Mouse (Mus musculus): ENCODE results near the gene Hoxc11. TPM values are rescaled to one million over a fixed set of nuclear protein-coding genes. Genes with fewer than 3 reads are reported as not detected.

Gene Hoxc11
- total RNA-seq (2021), result not detected

DNA sequence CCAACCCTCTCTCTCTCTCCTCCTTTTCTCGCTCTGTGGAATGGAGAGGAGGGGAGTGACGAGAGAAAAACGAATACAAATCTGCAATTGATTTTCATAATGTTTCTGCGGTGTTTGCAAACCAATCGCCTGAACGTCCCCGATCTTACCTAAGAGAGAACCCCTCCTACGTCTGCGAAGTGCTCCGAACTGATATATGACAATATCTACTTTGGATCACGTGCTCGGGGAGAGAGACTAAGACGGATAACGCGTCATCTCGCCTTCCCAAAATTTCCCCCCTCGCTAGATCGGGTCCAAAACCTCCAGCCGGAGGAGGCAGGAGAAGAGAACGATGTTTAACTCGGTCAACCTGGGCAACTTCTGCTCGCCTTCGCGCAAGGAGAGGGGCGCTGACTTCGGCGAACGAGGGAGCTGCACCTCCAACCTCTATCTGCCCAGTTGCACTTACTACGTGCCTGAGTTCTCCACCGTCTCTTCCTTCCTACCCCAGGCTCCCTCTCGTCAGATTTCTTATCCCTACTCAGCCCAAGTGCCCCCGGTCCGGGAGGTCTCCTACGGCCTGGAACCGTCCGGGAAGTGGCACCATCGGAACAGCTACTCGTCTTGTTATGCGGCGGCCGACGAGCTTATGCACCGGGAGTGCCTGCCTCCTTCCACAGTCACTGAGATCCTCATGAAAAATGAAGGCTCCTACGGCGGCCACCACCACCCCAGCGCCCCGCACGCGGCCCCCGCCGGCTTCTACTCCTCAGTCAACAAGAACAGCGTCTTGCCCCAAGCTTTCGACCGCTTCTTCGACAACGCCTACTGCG, at the start of gene Hoxc11:
TSS of gene Hoxc11 (plus strand) at position 236 of the 815 bp plus-strand sequence.
- DNase-seq (ENCODE audit: extremely low spot score in 1 of 2, low spot score in 2 of 2), result no peak
- intact Hi-C loops (cut with DNase I), result no loop called here

DNA sequence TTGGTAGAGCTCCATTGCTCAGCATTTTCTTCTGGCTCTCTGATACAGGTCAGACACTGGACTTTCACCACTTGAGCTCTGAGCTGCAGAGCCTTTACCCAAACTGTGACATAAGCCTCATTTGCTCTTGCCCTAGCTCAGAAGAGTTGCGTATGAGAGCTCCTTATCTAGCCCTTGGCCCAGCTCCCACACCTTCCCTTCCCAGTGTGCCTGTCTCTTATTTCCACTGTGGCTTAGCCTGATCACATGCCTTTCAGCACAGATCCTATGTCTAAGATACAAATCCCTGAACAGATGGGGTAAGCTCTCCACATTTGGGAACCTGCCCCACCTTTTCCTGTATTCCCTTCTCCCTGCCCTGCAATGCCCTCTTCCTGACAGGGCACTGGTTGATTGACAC, 49.3 kb upstream of the Hoxc11 start:
- intact Hi-C loops (cut with DNase I), result no loop called here
- DNase-seq (ENCODE audit: extremely low spot score in 1 of 2, low spot score in 2 of 2), result no peak

DNA sequence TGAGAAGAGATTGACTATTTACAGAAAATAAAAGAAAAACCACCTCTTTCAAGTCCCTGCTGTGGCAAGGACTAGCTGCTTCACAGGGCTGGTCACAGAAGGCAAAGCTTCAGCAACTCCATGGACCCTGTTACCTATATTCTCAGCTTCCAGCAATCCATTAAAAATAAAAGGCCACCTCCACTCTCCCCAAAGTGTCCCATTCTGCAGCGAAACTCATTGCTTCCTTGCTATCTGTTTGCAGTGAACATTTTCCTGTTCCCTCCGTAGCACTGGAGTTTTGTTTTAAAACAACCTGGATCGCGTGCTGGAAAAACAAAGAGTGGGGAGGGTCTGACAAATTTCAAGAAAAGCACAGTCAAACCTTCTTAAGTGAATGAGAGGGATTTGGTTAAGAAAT, 44.7 kb upstream of the Hoxc11 start:
- DNase-seq (ENCODE audit: extremely low spot score in 1 of 2, low spot score in 2 of 2), result no peak
- intact Hi-C loops (cut with DNase I), result no loop called here

DNA sequence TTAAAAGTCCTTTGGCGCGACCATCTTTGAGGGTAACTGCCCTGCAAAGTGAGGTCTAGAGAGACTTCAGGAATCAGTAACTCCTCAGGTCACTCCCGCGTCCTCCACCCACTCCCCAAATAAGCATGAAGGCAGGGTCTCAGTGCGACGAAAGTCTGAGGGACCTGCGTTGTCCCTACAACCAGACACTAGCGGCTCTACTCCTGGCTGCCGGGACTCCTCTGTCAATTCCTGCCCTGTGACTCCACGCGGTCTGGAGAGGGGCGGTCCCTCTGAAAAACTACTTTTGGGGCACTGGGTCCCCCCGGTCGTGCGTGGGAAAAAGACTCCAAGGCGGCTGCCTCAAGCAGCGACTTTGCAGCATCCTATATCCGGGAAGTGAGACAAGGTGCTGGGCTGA, 44.2 kb upstream of the Hoxc11 start:
- intact Hi-C loops (cut with DNase I), result no loop called here
- DNase-seq (ENCODE audit: extremely low spot score in 1 of 2, low spot score in 2 of 2), result no peak

DNA sequence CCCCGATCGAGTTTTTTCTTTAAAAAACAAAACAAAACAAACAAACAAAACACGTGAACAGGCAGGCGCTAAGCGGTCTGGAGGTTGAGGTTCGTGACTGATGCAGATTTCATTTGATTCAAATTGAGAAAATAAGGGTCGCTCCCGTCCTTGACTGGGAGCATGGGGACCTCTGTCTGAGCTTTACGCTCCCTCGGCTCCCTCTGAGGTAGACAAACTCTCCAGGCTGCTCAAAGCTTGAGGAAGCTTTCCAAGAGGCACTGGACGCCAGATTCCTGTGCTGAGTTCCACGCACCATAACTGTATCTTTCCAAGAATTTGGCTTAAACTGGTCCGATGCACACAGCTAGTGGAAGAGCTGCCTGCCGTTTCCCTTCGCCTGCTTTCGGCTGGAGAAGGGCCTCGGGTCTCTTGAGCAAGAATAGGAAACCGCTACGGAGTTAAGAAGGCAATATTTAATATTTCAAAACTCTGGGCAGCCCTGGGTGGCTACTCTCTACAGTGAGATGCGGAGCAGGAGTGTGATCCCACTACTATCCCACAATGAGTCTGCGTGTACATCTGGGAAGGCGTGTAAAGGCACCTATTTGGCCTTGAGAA, 43.6 kb upstream of the Hoxc11 start:
- intact Hi-C loops (cut with DNase I), result no loop called here
- DNase-seq (ENCODE audit: extremely low spot score in 1 of 2, low spot score in 2 of 2), result no peak

DNA sequence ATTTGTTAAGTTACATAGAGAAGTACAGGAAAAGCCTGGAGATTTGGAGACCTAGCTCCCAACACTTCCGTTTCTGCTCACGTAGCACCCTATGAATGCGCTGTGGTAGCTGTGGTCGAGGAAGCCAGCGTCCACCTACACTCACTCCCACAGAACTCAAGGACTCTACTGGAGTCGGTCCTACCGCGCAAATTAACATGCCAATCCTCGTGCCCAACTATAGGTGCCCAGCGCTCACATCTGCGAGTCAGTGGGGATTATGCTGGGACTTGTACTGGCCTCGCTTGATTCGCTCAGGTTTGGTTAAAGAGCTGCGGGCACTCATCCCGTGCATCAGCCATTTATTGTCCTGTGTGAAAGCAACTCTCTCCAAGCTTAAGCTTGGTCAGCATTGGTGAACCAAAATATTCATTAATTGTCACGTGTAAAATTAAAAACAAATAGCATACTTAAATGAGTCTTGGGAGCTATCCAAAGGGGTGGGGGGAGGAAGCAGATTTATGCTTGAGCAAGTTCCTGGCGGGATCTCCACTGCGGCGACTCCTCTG, 41.1 kb upstream of the Hoxc11 start:
- no peak for DNase-seq (ENCODE audit: extremely low spot score in 1 of 2, low spot score in 2 of 2)
- intact Hi-C loops (cut with DNase I), result no loop called here

DNA sequence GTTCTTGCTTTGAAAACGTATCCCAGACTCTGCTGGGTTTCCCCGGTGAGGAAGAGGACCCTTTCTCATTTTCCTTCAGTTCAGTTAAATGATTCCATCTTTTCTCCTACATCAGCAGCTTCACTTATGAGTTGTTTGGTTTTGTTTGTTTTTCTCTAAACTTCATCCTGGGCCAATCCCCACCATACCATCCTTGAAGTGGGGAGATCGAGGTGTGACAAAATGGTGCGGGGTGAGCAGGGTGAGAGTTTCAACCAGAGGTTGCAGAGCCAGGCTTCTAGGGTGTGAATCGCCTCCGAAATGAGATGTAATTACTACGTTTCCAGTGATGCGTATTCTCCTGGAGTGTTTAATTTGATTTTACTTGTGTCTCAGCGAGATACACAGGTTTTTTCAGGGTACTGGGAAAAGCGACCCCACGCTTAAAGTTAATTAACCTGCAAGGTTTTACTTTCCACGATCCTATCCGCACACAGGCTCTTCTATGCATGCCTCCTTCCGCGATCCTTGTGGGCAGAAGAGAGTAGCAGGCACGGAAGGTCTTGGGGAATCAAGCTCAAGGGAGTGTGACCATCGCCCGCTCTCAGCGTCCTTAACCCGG, 36.2 kb upstream of the Hoxc11 start:
- DNase-seq (ENCODE audit: extremely low spot score in 1 of 2, low spot score in 2 of 2), result no peak
- intact Hi-C loops (cut with DNase I), result no loop called here

DNA sequence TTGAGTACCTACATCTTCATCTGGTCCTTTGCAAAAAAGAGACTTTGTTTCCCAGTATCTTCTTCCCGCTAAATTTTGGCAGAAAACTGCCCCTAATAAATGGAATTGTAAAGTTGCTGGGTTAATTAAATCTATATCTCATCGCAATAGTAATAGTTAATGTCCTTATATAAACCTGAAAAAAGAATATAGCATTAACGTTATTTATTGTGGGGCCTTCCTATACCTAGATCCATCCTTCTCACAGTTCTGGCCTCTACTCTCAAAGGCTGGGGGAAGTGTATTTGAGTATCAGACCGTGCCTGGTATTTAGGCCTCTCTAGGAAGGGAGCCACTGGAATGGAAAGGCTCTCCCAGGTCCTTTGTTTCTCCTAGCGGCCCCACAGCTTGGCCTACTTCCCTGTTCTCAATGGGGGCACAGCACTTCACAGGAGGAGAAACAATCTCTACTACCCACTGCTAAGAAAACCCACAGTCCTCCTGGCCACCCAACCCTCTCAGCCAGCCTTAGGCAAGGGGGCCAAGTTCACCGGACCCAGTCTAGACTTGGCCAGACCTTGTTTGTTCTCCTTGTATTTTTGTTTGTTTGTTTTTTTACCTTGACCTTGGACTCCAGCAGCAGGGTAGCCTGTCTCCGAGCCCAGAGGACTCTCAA, 35.5 kb upstream of the Hoxc11 start:
- no peak for DNase-seq (ENCODE audit: extremely low spot score in 1 of 2, low spot score in 2 of 2)
- intact Hi-C loops (cut with DNase I), result no loop called here

DNA sequence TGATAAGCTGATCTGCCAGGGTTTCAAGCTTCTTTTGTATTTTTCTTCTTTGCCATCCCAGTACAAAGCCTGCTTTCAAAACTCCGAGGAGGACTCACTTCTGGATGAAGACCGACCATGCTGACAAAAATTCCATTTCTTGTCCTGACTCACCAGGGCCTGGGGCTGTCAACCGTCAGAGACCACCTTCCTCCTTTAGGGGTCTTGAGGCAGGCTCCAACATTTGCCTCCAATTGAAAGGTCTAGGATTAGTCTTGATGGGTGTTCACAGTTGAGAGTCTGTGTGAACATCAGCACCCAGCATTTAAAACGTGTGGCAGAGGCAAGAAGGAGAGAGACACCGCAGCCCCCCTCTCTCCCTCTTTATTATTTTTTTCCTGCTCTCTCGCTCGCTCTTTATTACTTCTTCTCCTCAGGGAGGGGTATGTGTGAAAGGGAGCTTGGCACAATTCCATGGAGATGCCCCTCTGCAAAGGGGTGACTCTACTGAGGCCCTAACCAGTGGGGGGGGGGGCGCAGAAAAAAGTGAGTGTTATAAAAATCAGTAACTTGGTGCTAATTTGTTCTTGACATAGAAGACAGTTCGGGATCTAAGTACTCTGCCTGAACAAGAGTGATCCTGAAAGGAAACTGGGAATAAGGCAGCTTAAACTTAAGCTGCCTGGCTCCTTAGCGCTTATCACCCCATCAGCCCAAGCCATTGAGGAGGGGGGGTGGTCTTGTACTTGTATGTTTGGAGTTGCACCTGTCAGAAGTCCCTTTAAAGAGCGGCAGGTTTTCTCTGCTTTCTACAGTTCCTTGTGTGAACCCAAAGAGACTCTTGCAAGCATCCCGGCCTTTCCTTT, 34.7 kb upstream of the Hoxc11 start:
- no peak for DNase-seq (ENCODE audit: extremely low spot score in 1 of 2, low spot score in 2 of 2)
- intact Hi-C loops (cut with DNase I), result no loop called here

DNA sequence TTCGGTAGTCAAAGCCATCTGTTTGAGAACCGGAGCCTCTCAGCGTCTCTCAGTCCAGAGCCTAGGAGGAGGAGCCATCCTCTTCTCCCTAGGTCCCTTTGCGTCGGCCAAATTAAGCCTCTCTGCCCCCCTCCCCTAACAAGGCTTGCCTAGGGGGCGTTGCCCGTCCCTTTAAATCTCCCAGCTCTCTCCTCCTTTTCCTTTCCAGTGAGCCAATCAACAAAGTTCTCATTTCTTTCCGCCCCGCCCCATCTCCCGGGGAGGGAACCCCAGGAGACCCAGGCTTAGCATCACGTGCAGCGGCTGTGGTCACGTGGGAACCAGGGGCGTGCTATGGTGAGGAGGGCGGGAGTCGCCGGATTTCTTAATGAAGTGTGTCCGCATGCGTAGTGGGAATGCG, 33.6 kb upstream of the Hoxc11 start:
- intact Hi-C loops (cut with DNase I), result no loop called here
- DNase-seq (ENCODE audit: extremely low spot score in 1 of 2, low spot score in 2 of 2), result peak in 1 of 2 experiments; percentile 38

DNA sequence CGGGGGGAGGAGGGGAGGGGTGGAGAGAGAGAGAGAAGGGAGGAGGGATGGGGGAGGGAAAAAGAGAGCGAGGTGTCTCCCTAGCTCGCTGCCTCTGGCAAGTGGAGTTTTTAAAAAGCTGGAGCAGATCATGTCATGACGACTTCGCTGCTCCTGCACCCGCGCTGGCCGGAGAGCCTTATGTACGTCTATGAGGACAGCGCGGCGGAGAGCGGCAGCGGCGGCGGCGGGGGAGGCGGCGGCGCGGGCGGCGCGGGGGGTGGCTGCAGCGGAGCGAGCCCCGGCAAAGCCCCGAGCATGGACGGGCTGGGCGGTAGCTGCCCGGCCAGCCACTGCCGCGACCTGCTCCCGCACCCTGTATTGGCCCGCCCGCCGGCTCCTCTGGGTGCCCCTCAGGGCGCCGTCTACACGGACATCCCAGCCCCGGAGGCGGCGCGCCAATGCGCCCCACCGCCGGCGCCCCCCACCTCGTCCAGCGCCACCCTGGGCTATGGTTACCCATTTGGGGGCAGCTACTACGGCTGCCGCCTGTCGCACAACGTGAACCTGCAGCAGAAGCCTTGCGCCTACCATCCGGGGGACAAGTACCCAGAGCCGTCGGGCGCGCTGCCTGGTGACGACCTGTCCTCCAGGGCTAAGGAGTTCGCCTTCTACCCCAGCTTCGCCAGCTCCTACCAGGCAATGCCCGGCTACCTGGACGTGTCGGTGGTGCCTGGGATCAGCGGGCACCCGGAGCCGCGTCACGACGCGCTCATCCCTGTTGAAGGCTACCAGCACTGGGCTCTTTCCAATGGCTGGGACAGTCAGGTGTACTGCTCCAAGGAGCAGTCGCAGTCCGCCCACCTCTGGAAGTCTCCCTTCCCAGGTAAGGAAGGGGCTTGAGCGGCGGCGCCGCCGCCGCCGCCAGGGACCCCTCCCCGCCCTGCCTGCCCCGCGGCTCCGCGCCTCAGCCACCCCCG, 32.9 kb upstream of the Hoxc11 start, which contains the start of gene Hoxc13:
TSS of gene Hoxc13 (plus strand) at position 51 of the 959 bp plus-strand sequence.
- intact Hi-C loops (cut with DNase I), result no loop called here

DNA sequence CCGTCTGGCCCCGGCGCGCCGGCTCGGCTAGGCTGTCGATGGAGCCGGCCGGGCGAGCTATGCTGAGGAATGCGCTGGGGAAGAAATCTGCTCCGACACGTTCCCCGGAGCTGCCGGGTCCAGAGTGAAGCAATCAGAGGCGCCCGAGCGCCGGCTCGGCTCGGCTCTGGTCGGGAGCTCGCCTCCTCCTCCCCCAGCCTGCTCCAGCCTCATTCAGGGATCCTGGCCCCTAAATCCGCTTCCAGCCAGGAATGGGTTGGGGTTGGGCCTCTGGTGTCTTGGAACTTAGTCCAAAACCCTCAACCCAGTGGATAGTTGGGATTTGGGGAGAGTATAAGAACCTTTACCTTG, 32.2 kb upstream of the Hoxc11 start:
- peak in 1 of 2 experiments; percentile 26 for DNase-seq (ENCODE audit: extremely low spot score in 1 of 2, low spot score in 2 of 2)

More for the DNA sequence above, 32.9 kb upstream of the Hoxc11 start, which contains the start of gene Hoxc13:
- DNase-seq (ENCODE audit: extremely low spot score in 1 of 2, low spot score in 2 of 2), result no peak

DNA sequence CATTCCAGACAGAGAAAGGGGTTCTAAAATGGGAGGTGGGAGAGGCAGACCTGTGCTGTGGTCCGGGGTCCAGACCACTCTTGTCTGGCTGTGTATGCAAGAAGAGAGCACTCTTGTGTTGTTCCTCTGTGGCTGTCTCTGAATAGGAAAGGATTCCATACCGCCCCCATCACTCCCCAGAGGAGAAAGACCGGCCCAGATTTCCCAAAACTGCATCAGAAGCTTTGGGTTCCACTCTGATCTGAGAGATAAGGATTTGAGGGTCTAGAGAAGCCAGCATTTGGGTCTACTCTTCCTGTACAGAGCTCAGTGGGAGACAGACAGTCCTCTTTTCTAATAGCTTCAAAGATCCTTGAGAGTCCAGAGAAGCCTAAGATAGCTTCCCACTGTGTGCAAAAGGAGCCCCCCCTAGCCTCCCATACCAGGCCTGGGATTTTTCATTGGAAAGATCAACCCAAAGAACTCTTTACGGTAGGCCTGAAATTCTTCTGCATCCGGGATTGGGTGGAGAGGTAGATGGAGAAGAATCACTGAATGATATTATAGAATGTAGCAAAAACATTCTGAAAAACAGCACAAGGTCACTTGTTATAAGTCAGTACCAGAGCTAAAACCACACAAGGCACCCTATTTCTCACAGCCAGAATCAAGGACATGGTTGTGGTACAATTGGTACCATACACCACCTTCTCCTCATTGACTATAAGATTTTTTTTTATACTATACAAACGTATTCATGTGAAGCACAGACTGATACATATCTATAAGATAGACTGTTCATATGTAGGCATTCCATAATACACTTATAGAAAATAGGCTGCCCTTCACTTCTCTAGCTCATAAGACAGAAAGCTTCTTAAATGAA, 31.4 kb upstream of the Hoxc11 start:
- intact Hi-C loops (cut with DNase I), result no loop called here
- no peak for DNase-seq (ENCODE audit: extremely low spot score in 1 of 2, low spot score in 2 of 2)

More for the DNA sequence above, 32.2 kb upstream of the Hoxc11 start:
- intact Hi-C loops (cut with DNase I), result no loop called here

DNA sequence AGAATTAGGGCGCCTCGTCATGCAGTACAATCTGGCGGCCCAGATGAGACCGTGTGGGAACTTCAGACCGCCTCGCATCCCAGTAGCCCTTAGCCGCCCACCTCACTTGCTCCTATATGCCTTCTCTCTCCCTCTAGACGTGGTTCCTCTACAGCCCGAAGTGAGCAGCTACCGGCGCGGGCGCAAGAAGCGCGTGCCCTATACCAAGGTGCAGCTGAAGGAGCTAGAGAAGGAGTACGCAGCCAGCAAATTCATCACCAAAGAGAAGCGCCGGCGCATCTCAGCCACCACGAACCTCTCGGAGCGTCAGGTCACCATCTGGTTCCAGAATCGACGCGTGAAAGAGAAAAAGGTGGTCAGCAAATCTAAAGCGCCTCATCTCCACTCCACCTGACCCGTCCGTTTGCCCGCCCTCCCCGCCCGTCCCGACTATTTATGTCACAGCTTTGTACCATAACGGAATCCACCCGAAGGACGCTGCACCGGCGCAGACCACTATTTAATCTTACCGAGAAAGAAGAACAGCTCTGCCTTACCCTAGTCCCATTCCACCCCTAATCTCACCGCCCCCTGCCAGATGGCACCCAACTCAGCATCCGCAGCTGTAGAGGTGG, 27.1 kb upstream of the Hoxc11 start:
- DNase-seq (ENCODE audit: extremely low spot score in 1 of 2, low spot score in 2 of 2), result no peak
- intact Hi-C loops (cut with DNase I), result no loop called here

DNA sequence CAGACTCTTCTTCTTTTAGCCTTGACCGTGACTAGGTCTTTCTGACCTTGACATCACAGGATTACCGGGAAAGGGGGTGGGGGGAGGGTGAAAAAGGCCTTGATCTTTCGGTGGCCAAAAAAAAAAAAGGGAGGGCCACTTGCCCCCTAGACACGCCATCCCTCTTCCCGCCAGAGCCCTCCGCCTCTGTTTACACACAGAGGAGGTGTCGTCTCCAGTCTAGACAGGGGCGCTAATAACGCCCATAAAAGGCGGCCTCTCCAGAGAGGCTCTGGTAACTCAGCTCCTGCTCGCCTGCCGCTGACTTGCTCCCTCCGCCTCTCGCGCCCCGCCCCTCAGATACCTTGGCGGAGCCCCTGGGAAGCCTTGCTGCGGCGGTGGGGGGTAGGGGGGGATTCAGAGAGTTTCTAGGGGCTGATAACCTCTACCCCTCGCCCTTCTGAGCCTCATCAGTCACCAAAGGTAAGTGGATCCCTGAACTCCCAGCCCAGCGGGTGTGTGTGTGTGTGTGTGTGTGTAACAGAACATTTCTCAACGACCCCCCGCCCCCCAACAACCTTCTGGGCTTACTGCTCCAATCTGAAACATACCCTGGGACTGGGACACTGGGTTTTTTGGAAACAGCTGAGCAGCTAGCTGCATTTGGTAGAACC, 22.4 kb upstream of the Hoxc11 start:
- intact Hi-C loops (cut with DNase I), result no loop called here
- DNase-seq (ENCODE audit: extremely low spot score in 1 of 2, low spot score in 2 of 2), result peak in 1 of 2 experiments; percentile 26

DNA sequence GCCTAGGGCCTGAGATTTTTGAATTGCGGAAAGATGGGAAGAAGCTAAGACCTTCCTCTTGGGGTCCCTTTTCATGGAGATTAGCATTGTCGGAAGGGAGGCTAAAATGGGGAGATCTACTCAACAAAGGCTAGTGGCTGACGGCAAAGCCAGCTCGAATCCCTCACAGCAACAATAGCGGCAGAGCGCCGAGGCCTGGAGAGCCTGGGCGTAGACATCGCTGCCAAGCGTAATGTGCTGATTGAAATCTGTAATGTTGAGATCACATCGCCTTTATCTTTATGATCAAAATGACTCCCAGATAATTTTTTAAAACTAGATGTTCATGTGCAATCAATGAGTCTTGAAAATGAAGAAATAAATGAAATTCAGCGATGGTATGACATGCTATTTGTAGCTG, 19.8 kb upstream of the Hoxc11 start:
- intact Hi-C loops (cut with DNase I), result no loop called here
- no peak for DNase-seq (ENCODE audit: extremely low spot score in 1 of 2, low spot score in 2 of 2)

Data from left cerebral cortex, postnatal 10 days (tissue).